Mouse (Mus musculus) hindlimb bud, embryonic 11.5 days (tissue): ENCODE results near the gene Snrpg.
"Not testable (repeated sequence)": the region's sequence is repeated elsewhere in the genome, so short reads cannot be mapped to it uniquely, and the experiment has no call there.

Experiments used
- DNase-seq: peaks from one replicate; pipeline ENCODE4 v3.0.0-alpha.2; 2012; ENCODE audit warnings: low read depth, low spot score; ENCODE audit errors: extremely low spot score

Snrpg gene

GRCm38 (mm10) chr6:86366125-86366852, 4.8 kb upstream of the Snrpg start:
- no peak for DNase-seq

GRCm38 (mm10) chr6:86366853-86367249, 4.3 kb upstream of the Snrpg start:
- DNase-seq: no peak

- DNase-seq: no peak
Observed at GRCm38 (mm10) chr6:86368479-86368878, 2.6 kb upstream of the Snrpg start.

DNA sequence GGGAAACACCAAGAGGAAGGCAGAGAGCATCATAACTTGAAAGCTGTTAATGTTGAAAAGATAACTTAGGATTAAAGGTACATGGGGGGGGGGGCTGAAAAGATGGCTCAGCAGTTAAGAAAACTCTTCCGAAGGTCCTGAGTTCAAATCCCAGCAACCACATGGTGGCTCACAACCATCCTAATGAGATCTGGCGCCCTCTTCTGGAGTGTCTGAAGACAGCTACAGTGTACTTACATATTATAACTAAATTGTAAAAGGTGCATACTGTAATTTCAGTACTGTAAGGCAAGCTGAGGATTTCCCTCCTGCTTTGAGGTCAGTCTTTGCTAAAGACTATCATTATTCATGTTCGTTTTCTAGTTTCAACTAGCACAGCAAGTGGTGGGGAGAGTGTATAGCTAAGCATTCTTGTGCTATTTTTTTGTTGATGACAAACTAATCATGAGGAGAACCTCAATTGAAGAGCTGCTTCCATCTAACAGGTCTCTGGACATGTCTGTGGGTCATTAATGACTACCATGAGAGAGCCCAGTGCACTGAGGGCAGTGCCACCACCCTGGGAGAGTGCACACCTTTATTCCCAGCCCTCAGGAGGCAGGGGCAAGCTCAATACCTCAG, 901 bp upstream of the Snrpg start:
- DNase-seq: no peak

- DNase-seq: peak; percentile 94
Observed at GRCm38 (mm10) chr6:86371340-86371911, 322 bp downstream of the Snrpg start.

GRCm38 (mm10) chr6:86371950-86372516, 929 bp downstream of the Snrpg start:
- DNase-seq: no peak

GRCm38 (mm10) chr6:86373556-86373955, 2.5 kb downstream of the Snrpg start:
- DNase-seq: no peak

GRCm38 (mm10) chr6:86378341-86378740, 7.2 kb downstream of the Snrpg start:
- no peak for DNase-seq

GRCm38 (mm10) chr6:86380112-86380511, 9.0 kb downstream of the Snrpg start:
- DNase-seq: not testable (repeated sequence)

DNA sequence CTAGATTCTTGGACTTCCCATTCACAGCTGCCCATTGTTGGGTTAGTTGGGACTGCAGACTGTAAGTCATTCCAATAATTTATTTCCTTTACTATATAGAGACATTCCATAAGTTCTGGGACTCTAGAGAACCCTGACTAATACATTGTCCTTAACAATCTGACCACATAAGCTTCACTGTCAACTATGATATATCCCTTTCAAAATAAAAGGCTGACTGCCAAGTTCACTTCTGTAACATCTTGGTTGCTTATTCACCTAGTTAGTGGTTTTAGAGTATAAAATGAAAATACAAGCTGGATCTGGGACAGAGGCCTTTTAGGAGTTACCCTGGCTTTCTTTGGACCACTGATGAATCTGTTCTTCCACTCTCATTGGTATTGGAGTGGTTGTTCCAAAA, 11.4 kb downstream of the Snrpg start:
- no peak for DNase-seq

DNA sequence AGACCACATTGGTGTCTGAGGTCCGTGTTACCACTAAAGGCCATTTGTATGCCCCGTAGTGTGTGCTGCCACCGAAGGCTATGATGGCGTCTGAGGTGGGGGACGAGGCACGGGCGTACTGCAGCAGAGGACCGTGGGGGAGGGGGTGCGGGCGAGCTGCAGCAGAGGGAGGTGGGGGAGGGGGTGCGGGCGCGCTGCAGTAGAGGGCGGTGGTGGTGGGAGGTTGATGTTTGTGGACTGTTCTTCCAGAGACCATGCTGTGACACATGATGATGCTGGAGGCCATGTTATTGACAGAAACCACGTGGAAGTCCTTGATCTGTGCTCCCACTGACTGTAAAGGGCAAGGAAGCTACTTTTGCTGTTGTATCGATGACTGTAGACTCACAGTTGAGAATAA, 12.3 kb downstream of the Snrpg start:
- DNase-seq: no peak

DNA sequence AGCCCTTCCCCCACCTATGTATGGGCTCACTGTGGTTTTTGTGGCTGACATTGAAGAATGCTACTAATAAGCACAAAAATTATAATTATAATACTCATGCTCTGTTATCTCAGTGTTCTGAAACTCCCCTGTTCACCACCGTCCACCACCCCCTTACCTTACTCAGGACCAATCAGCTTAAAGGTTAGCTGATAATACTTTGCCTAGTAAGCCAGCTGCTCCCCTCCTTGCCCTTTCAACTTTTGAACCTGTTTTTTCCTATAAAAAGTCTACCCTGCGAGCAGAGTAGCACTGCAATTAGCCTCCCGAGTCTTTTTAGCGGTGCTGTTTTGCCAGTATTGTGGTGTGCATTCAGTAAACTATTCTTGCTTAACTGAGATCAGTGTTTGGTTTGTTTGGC, 13.6 kb downstream of the Snrpg start:
- DNase-seq: no peak

- no peak for DNase-seq
Observed at GRCm38 (mm10) chr6:86385362-86386104, 14.4 kb downstream of the Snrpg start.

DNA sequence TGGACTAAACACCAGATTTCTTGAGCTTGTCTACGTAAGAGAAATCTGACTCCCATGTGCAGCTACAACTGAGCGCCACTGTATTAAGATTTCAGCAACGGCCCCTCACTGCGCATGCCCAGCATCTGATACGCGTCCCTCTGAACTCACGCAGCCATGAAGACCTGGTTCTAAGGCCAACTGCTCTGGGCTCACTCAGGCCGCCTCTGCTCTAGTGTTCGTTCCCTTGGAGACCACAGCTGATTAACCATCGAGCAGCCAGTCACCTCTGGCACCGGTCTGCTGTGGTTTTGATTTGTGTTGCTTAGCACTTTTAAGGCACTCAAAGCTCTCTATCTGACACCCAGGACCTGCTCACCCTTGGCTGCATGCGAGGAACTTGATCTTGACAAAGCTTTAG, 16.2 kb downstream of the Snrpg start:
- DNase-seq: no peak

DNA sequence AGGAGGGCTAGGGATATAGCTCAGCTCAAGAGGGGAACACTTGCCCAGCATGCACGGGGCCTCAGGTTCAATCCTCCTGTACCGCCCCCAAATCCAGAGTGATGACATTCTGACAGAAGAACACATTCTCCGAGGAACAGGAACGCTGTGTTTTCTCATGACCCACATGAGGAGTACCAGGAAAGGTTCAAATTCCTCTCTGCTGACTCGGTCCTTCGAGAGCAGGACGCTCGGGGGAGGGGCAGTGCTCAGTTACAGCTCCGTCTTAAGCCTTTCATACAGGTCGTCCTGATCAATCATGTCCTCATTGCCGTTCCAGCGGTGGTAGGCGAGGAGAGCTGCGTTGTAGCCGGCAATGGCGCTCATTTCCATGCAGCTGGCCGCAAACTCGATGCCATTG, 17.4 kb downstream of the Snrpg start:
- no peak for DNase-seq

GRCm38 (mm10) chr6:86391326-86391725, 20.2 kb downstream of the Snrpg start:
- no peak for DNase-seq

DNA sequence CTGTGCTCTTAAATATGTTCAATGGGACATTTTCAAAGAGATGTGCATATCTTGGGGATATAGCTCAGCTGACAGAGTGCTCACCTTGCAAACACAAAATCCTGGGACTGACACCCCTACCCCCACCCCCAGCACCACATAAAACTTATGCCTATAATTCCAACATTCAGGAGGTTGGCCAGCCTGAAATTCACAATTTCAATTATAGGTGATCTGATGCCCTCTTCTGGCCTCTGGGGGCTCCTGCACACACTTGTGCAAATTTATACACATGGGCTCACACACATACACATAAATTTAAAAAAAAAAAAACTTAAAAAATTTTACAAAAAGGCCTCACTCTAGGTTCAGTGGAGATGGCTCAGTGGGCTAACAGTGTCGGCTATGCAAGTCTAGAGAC, 22.1 kb downstream of the Snrpg start:
- no peak for DNase-seq

- DNase-seq: no peak
Observed at GRCm38 (mm10) chr6:86394078-86394720, 23.1 kb downstream of the Snrpg start.

- no peak for DNase-seq
Observed at GRCm38 (mm10) chr6:86395021-86395420, 23.9 kb downstream of the Snrpg start.

GRCm38 (mm10) chr6:86395969-86396368, 24.9 kb downstream of the Snrpg start:
- no peak for DNase-seq
